Mouse (Mus musculus): ENCODE results near the gene Dgkq. TPM values are rescaled to one million over a fixed set of nuclear protein-coding genes. Genes with fewer than 3 reads are reported as not detected.

Dgkq gene
- polyA plus RNA-seq, 1 experiment from 2014 or later = 5.8 TPM

GRCm38 (mm10) chr5:108694352-108695261 is 25.1 kb upstream of the Dgkq start:
- Histone ChIP-seq H3K36me3 (ENCODE audit: control insufficient read depth, insufficient read depth, low read length) (no peaks in the 10 kb centered on the region), H3K4me1 (replicated peaks; ENCODE audit: control insufficient read depth, insufficient read depth, low read length) (peaks cover 29% of the 10 kb centered on the region), H3K9me3 (ENCODE audit: control insufficient read depth, low read length) (no peaks in the 10 kb centered on the region), H3K4me3 (ENCODE audit: low read depth, low read length) (peak overlapping the region; percentile 97), H3K9ac (ENCODE audit: low read depth, low read length) (peak overlapping the region; percentile 80), H3K27me3 (replicated peaks; ENCODE audit: control insufficient read depth, insufficient read depth, low read length) (peaks cover 3% of the 10 kb centered on the region; the same call in 1 of the 2 replicates), H3K4me2 (peak overlapping the region; percentile 93), H3K27ac (ENCODE audit: low read depth, low read length) (peak overlapping the region; percentile 70)
- under 1% methylated on average over 80 of the region's 99 CpGs for WGBS
- DNase-seq (ENCODE audit: low spot score) (peak; percentile 62), ATAC-seq (replicated peaks; ENCODE audit: low FRiP score) (peak; percentile 44)

DNA sequence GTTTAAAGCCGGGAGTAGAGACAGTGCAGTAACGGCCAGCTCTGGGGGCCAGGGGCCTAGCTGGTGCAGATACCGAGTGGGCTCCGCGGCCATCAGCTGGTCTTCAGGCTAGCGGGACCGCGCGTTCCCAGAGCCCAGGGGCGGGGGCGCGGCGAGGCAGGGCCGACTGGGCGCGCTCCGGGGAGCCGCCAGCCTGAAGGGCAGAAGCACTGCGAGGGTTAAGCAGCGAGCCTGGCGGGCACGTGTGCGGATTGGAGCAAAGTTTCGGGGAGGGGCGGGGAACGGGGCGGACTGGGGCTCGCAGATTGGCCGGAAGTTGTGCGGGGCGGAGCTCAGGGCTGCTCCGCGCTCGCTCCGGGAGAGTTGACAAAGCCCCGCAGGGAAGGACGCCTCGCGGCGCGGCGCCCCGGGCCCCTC is 24.4 kb upstream of the Dgkq start:
- H3K36me3 ChIP-seq (ENCODE audit: control insufficient read depth, insufficient read depth, low read length) = no peaks in the 10 kb centered on the region
- H3K27me3 ChIP-seq (replicated peaks; ENCODE audit: control insufficient read depth, insufficient read depth, low read length) = peaks cover 3% of the 10 kb centered on the region; the same call in 1 of the 2 replicates
- under 1% methylated on average over 41 of the region's 43 CpGs for WGBS
- no peaks in the 10 kb centered on the region for H3K9me3 ChIP-seq (ENCODE audit: control insufficient read depth, low read length)
- H3K9ac ChIP-seq (ENCODE audit: low read depth, low read length) = peak overlapping the region; percentile 80
- H3K27ac ChIP-seq (ENCODE audit: low read depth, low read length) = peak overlapping the region; percentile 70
- peak overlapping the region; percentile 97 for H3K4me3 ChIP-seq (ENCODE audit: low read depth, low read length)
- ATAC-seq (replicated peaks; ENCODE audit: low FRiP score) (peak; percentile 92), DNase-seq (ENCODE audit: low spot score) (peak; percentile 89)
- peak overlapping the region; percentile 93 for H3K4me2 ChIP-seq
- H3K4me1 ChIP-seq (replicated peaks; ENCODE audit: control insufficient read depth, insufficient read depth, low read length) = peaks cover 29% of the 10 kb centered on the region

DNA sequence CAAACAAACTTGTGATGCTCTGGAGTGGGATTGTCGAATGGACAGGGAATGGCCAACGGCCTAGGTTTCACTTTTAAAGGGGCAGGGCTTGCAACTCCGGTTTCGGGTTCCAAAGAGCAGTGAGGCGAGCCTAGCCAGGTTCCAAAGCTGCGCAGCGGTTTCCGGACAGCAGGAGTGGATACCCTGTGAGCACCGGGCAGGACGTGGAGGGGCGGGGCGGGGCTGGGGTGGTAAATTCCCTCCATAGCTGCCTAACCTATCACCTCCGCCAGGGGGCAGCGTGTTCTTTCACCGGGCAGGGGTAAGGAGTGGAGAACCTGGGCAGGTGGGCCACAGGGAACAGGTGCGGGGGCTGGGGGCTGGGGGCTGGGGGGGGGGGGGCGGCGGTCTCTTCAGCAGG is 22.8 kb upstream of the Dgkq start, which contains the start of gene Fgfrl1:
Gene Fgfrl1 (plus strand): TSS at position 112 of the 400 bp plus-strand sequence.
- no peaks in the 10 kb centered on the region for H3K36me3 ChIP-seq (ENCODE audit: control insufficient read depth, insufficient read depth, low read length)
- peaks cover 29% of the 10 kb centered on the region for H3K4me1 ChIP-seq (replicated peaks; ENCODE audit: control insufficient read depth, insufficient read depth, low read length)
- no peak within 1 kb of the TSS for H3K27ac ChIP-seq (ENCODE audit: low read depth, low read length)
- peak within 1 kb of the TSS; percentile 93 for H3K4me2 ChIP-seq
- H3K9me3 ChIP-seq (ENCODE audit: control insufficient read depth, low read length) = no peaks in the 10 kb centered on the region
- H3K4me3 ChIP-seq (ENCODE audit: low read depth, low read length) = peak within 1 kb of the TSS; percentile 97
- WGBS = 4% methylated on average over 16 of the region's 18 CpGs
- DNase-seq (ENCODE audit: low spot score) (peak; percentile 67), ATAC-seq (replicated peaks; ENCODE audit: low FRiP score) (0 out of 2 replicates have a peak, but pooled peaks have one; percentile 19)
- peaks cover 3% of the 10 kb centered on the region; the same call in 1 of the 2 replicates for H3K27me3 ChIP-seq (replicated peaks; ENCODE audit: control insufficient read depth, insufficient read depth, low read length)
- H3K9ac ChIP-seq (ENCODE audit: low read depth, low read length) = peak within 1 kb of the TSS; percentile 52

DNA sequence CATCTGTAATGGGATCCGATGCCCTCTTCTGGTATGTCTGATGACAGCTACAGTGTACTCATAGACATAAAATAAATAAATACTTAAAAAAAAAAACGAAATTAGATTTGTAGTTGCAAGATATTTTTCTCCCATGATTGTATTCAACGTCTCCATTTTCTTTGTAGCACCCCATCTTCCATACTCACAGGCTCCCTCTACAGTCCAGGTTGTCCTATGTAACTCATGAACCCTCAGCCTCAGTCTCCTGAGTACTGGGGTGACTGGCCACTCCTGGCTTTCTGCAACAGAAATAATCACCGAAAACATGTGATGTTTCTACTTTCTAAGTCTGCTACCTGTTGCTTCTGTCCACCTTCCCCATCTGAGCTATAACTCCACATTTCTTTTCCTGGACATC is 21.7 kb upstream of the Dgkq start:
- DNase-seq (ENCODE audit: low spot score) (no peak), ATAC-seq (replicated peaks; ENCODE audit: low FRiP score) (no peak)
- Histone ChIP-seq H3K4me3 (ENCODE audit: low read depth, low read length) (no peak overlapping the region), H3K27me3 (replicated peaks; ENCODE audit: control insufficient read depth, insufficient read depth, low read length) (peaks cover 3% of the 10 kb centered on the region; the same call in 1 of the 2 replicates), H3K4me2 (peak overlapping the region; percentile 93; the same call in 1 of the 2 replicates), H3K36me3 (ENCODE audit: control insufficient read depth, insufficient read depth, low read length) (no peaks in the 10 kb centered on the region), H3K4me1 (replicated peaks; ENCODE audit: control insufficient read depth, insufficient read depth, low read length) (peaks cover 29% of the 10 kb centered on the region), H3K9me3 (ENCODE audit: control insufficient read depth, low read length) (no peaks in the 10 kb centered on the region), H3K27ac (ENCODE audit: low read depth, low read length) (no peak overlapping the region), H3K9ac (ENCODE audit: low read depth, low read length) (no peak overlapping the region)
- WGBS = 62% methylated on average over 4 of the region's 4 CpGs

DNA sequence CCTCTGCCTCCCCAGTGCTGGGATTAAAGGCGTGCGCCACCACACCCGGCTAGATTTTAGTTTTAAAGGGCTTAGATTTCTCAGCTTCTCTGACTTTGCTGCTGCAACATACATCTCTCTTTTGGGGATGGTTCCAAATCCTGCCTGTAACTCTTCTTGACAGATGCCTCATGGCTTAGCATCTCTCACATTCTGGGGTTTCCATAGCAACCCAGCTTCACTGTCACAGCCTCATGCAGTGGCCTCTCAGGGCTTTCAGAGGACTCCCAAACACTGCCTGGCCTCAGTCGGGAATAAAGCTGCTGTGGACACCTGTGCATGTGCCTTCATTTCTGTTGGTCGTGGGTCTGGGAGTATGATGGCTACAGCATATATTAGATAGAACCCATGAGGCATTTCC is 19.6 kb upstream of the Dgkq start:
- peaks cover 16% of the 10 kb centered on the region for H3K4me1 ChIP-seq (replicated peaks; ENCODE audit: control insufficient read depth, insufficient read depth, low read length)
- 75% methylated on average over 5 of the region's 5 CpGs for WGBS
- no peak overlapping the region for H3K4me3 ChIP-seq (ENCODE audit: low read depth, low read length)

GRCm38 (mm10) chr5:108680871-108681270 is 11.4 kb upstream of the Dgkq start:
- H3K27ac ChIP-seq (ENCODE audit: low read depth, low read length) = no peak overlapping the region
- H3K4me1 ChIP-seq (replicated peaks; ENCODE audit: control insufficient read depth, insufficient read depth, low read length) = peaks cover 19% of the 10 kb centered on the region
- WGBS = 81% methylated on average over 6 of the region's 6 CpGs
- H3K9ac ChIP-seq (ENCODE audit: low read depth, low read length) = no peak overlapping the region
- H3K4me3 ChIP-seq (ENCODE audit: low read depth, low read length) = no peak overlapping the region
- H3K4me2 ChIP-seq = no peak overlapping the region
- no peaks in the 10 kb centered on the region for H3K27me3 ChIP-seq (replicated peaks; ENCODE audit: control insufficient read depth, insufficient read depth, low read length)
- no peak for ATAC-seq (replicated peaks; ENCODE audit: low FRiP score)
- no peaks in the 10 kb centered on the region for H3K36me3 ChIP-seq (ENCODE audit: control insufficient read depth, insufficient read depth, low read length)
- no peaks in the 10 kb centered on the region for H3K9me3 ChIP-seq (ENCODE audit: control insufficient read depth, low read length)
- DNase-seq (ENCODE audit: low spot score) = no peak

More for the DNA sequence above, 19.6 kb upstream of the Dgkq start:
- Histone ChIP-seq H3K4me2 (no peak overlapping the region), H3K27me3 (replicated peaks; ENCODE audit: control insufficient read depth, insufficient read depth, low read length) (no peaks in the 10 kb centered on the region), H3K36me3 (ENCODE audit: control insufficient read depth, insufficient read depth, low read length) (no peaks in the 10 kb centered on the region), H3K27ac (ENCODE audit: low read depth, low read length) (no peak overlapping the region), H3K9me3 (ENCODE audit: control insufficient read depth, low read length) (no peaks in the 10 kb centered on the region), H3K9ac (ENCODE audit: low read depth, low read length) (no peak overlapping the region)
- DNase-seq (ENCODE audit: low spot score) = no peak
- no peak for ATAC-seq (replicated peaks; ENCODE audit: low FRiP score)

- no peaks in the 10 kb centered on the region for H3K36me3 ChIP-seq (ENCODE audit: control insufficient read depth, insufficient read depth, low read length)
- H3K9me3 ChIP-seq (ENCODE audit: control insufficient read depth, low read length) = no peaks in the 10 kb centered on the region
- no peak for ATAC-seq (replicated peaks; ENCODE audit: low FRiP score)
- H3K9ac ChIP-seq (ENCODE audit: low read depth, low read length) = no peak overlapping the region
- no peak overlapping the region for H3K27ac ChIP-seq (ENCODE audit: low read depth, low read length)
- 36% methylated on average over 3 of the region's 3 CpGs for WGBS
- H3K4me3 ChIP-seq (ENCODE audit: low read depth, low read length) = no peak overlapping the region
- no peak overlapping the region for H3K4me2 ChIP-seq
- peaks cover 27% of the 10 kb centered on the region for H3K4me1 ChIP-seq (replicated peaks; ENCODE audit: control insufficient read depth, insufficient read depth, low read length)
- no peaks in the 10 kb centered on the region for H3K27me3 ChIP-seq (replicated peaks; ENCODE audit: control insufficient read depth, insufficient read depth, low read length)
- DNase-seq (ENCODE audit: low spot score) = no peak
Measured at GRCm38 (mm10) chr5:108679909-108680308, 10.4 kb upstream of the Dgkq start.

GRCm38 (mm10) chr5:108678296-108678854 is 8.9 kb upstream of the Dgkq start:
- DNase-seq (ENCODE audit: low spot score) (no peak), ATAC-seq (replicated peaks; ENCODE audit: low FRiP score) (no peak)
- H3K4me1 ChIP-seq (replicated peaks; ENCODE audit: control insufficient read depth, insufficient read depth, low read length) = peaks cover 30% of the 10 kb centered on the region
- no peak overlapping the region for H3K9ac ChIP-seq (ENCODE audit: low read depth, low read length)
- 87% methylated on average over 6 of the region's 6 CpGs for WGBS
- no peak overlapping the region for H3K4me2 ChIP-seq
- H3K9me3 ChIP-seq (ENCODE audit: control insufficient read depth, low read length) = no peaks in the 10 kb centered on the region
- H3K4me3 ChIP-seq (ENCODE audit: low read depth, low read length) = no peak overlapping the region
- H3K36me3 ChIP-seq (ENCODE audit: control insufficient read depth, insufficient read depth, low read length) = no peaks in the 10 kb centered on the region
- no peaks in the 10 kb centered on the region for H3K27me3 ChIP-seq (replicated peaks; ENCODE audit: control insufficient read depth, insufficient read depth, low read length)
- no peak overlapping the region for H3K27ac ChIP-seq (ENCODE audit: low read depth, low read length)

All from liver, embryonic 11.5 days (tissue).